Mouse (Mus musculus): Measurements from ENCODE around the gene Cd63. TPM values are rescaled to one million over a fixed set of nuclear protein-coding genes. Genes with fewer than 3 reads are reported as not detected.
A peak's percentile ranks its signal among the peaks of the same experiment; 100 is the strongest.

Gene Cd63
- 10 to 100 TPM; 59.5 to 64.6 TPM for total RNA-seq (2021)

DNA sequence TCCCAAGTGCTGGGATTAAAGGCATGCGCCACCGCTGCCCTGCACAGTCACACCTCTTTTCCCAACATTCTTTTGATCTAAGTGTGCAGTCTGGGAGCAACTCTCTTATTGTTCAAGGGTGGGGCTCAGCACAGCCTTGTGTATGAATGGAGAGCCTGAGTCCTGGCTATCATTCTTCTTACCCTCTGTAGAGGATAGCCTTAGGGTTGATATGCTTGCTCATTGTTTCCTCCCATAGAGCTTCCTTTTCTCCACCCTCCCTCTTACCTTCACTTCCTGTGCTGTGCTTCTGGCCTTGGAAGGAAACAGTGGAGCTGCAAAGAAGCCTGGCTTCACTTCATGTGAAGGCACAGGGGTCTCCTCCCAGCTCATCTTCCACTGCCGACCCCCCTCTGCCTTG is at the start of gene Cd63:
Gene Cd63, plus strand, starts transcription at position 292 of the 400 bp plus-strand sequence.
- DNase-seq (ENCODE audit: low spot score in 2 of 2), result no peak
- intact Hi-C loops (cut with DNase I), result no loop called here

GRCm38 (mm10) chr10:128861176-128861575 is 39.6 kb upstream of the Cd63 start:
- DNase-seq (ENCODE audit: low spot score in 2 of 2), result no peak
- intact Hi-C loops (cut with DNase I), result no loop called here

DNA sequence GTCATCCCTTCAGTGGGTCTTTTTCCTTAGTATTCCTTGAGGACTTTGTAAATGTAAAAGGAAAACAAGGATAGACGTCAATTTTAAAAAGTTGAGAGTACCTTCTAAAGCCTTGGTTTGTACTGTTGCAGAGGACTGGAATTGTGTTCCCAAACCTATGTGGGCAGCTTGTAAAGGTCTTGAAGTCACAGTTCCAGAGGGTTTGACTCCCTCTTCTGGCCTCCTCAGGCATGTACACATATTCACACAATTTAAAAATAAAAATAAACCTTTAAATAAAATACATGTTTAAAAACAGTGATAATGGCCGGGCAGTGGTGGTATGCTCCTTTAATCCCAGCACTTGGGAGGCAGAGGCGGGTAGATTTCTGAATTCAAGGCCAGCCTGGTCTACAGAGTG is 34.7 kb upstream of the Cd63 start:
- DNase-seq (ENCODE audit: low spot score in 2 of 2), result no peak
- intact Hi-C loops (cut with DNase I), result no loop called here

DNA sequence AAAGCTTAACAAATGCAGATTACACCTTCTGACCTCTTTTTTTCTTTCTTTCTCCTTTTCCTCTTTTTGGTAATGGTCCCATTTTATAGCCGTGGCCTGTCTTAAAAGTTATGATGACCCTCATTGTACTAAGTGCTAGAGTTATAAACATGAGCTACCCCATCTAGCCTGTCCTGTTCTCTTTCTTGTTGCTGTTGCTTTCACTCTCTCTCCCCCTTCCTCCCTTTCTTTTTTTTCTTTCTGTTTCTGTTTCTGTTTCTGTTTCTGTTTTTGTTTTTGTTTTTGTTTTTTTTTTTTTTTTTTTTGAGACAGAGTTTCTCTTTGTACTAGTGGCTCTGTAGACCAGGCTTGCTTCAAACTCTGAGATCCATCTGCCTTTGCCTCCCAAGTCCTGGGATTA is 34.3 kb upstream of the Cd63 start:
- DNase-seq (ENCODE audit: low spot score in 2 of 2), result no peak
- intact Hi-C loops (cut with DNase I), result no loop called here

DNA sequence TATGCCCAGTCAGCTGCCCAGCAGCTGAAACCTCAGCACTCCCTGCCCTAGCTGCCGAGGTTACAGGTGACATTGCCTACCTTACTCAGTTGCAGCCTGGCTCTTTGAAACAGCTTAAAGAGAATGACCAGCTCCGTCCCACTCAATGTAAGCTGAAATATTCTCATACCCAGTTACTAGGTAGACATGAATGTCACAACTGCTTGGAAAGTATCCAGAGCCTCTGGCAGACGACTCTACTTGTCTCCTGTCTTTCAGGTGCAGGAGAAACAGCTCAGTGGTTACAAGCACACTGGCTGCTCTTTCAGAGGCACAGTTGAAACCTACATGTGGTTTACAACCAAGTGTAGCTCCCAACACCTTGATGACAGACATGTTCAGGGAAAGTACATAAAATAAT is 30.4 kb upstream of the Cd63 start:
- intact Hi-C loops (cut with DNase I), result no loop called here
- no peak for DNase-seq (ENCODE audit: low spot score in 2 of 2)

DNA sequence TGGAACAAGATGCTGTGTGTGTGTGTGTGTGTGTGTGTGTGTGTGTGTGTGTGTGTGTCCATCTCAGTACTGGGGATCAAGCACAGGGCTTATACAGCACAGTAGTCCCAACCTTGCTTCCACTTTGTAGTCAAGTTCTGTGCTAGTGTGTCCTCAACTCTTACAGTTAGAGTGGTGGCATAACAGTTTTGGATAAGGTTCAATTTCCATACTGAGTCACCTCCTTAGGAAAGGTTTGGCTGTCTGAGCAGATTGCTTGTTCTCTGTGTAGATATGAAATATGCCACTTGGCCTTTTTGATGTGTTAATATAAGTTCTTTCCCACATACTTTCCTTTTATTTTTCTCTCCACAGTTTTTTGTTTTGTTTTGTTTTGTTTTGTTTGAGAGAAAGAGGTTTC is 22.5 kb upstream of the Cd63 start:
- intact Hi-C loops (cut with DNase I), result no loop called here
- DNase-seq (ENCODE audit: low spot score in 2 of 2), result no peak

- intact Hi-C loops (cut with DNase I), result no loop called here
- no peak for DNase-seq (ENCODE audit: low spot score in 2 of 2)
These were observed 22.0 kb upstream of the Cd63 start for GRCm38 (mm10) chr10:128878811-128879210.

- intact Hi-C loops (cut with DNase I), result no loop called here
- DNase-seq (ENCODE audit: low spot score in 2 of 2), result no peak
These were observed 18.7 kb upstream of the Cd63 start for GRCm38 (mm10) chr10:128882067-128882466.

- intact Hi-C loops (cut with DNase I), result no loop called here
These were observed 11.6 kb upstream of the Cd63 start for GRCm38 (mm10) chr10:128888941-128889827.

GRCm38 (mm10) chr10:128889846-128890245 is 10.9 kb upstream of the Cd63 start:
- DNase-seq (ENCODE audit: low spot score in 2 of 2), result no peak
- intact Hi-C loops (cut with DNase I), result loop anchor here (5.0 kb wide), 1 partner anchor 153 kb away; no protein-coding TSS in a partner anchor

More at GRCm38 (mm10) chr10:128888941-128889827, 11.6 kb upstream of the Cd63 start:
- no peak for DNase-seq (ENCODE audit: low spot score in 2 of 2)

DNA sequence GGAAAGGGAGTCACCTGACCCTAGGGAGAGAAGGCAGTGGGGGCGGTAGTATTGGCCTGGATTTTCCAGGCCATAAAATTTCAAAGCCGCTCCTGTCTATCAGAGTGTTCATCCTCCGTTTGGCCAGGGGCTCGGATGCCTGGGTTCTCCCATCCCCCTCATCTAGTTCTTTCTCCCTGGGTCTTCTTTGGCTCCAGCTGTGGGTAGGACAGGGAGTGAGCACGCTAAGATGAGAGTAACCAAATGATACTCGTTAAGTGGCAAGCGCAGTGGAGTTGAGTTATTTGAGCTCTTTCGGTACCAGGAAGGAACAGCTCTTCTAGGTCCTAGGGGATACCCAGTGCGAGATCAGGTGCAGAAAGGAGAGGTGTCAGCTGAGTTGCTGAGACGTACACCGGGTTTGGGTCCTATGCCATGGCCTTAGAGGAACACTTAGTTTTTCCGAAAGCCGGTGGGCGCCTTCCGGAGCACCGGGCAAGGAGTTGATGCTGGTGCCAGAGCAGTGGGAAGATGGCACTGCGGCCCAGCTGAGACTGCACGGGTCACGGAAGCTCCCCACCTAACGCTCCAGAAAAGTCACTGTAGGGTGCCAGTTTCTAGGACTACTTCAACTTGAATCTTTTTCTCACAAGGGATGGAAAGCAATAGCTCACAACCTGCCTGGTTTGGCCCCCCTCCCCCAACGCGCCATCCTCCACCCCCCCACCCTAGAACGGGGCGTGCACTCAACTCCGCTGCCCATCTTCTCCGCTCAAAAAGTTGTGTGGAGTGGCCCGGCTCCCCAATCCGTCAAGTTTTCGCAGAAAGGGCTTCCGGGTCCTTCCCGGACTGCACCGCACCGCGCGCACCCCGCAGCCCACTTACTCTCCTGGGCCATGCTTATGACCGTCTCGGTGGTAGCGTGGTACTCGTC is 10.2 kb upstream of the Cd63 start:
- intact Hi-C loops (cut with DNase I), result loop anchor here (5.0 kb wide), 1 partner anchor 153 kb away; no protein-coding TSS in a partner anchor
- no peak for DNase-seq (ENCODE audit: low spot score in 2 of 2)

- intact Hi-C loops (cut with DNase I), result loop anchor here (5.0 kb wide), 1 partner anchor 154 kb away; no protein-coding TSS in a partner anchor
- DNase-seq (ENCODE audit: low spot score in 2 of 2), result peak; percentile 30 to 31
These were observed 9.3 kb upstream of the Cd63 start, which contains the start of gene Gdf11 for GRCm38 (mm10) chr10:128891296-128892094. Gdf11 (minus strand) TSS chr10:128891718.

GRCm38 (mm10) chr10:128892246-128892645 is 8.5 kb upstream of the Cd63 start:
- intact Hi-C loops (cut with DNase I), result loop anchor here (5.0 kb wide), 1 partner anchor 155 kb away; no protein-coding TSS in a partner anchor
- DNase-seq (ENCODE audit: low spot score in 2 of 2), result no peak

DNA sequence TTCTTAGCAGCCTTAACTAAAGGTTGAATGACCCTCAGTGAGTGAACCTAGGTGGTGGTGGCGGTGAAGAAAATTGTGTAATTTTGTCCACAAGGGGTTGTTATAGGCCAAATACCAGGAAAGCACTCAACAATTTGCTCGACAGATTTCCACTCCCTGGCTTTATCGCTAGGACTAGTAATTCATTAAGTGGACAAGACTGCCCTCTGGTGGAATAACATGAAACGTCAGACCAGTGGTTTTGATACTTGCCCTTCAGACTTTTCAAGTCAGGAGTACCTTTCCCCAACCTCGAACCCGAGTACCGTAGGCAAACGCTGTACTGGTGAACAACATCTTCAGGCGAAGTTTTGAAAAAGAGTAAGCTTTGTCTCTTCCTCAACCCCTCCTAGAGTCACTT is 5.4 kb upstream of the Cd63 start:
- intact Hi-C loops (cut with DNase I), result loop anchor here (1.0 to 5.0 kb wide), 2 partner anchors 50 to 82 kb away; no protein-coding TSS in a partner anchor

DNA sequence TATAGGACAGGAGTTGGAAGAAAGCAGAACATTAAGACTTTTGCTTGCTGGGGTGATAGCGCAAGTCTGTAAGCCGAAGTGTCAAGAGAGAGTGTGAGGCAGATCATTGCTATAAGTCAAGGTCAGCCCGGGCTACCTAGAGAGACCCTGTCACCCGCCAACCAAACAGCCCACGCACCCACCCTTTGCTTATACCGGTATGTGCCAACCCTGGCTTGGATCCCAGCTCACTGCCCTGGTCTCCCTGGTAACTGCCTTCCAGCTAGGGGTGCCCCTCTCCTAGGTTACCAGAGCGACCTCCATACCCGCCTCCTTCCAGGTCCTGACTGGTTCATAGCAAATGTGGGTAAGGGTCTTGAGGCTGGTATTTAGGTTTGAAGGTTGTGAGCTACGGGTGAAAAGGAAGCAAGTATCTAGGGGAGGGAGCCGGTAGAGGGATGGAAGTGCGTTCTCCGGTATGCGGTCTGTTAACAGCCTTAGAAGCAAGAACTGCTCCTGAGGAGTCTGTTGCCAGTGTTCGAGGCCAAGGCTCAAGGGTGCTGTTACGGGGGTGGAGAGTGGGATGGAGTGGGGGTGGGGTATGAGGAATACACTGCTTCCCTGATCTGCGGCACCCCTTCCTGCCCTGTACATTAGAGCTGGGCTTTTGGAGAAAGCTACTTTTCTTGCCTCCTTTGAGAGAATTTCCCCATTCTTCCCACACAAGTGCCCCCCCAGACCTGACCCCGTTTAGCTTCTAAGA is 4.7 kb upstream of the Cd63 start:
- no peak for DNase-seq (ENCODE audit: low spot score in 2 of 2)
- intact Hi-C loops (cut with DNase I), result loop anchor here (1.0 to 5.0 kb wide), 2 partner anchors 51 to 81 kb away; no protein-coding TSS in a partner anchor

More for the DNA sequence above, 5.4 kb upstream of the Cd63 start:
- peak; percentile 54 to 65 for DNase-seq (ENCODE audit: low spot score in 2 of 2)

- intact Hi-C loops (cut with DNase I), result loop anchor here (5.0 kb wide), 1 partner anchor 80 kb away; no protein-coding TSS in a partner anchor
- DNase-seq (ENCODE audit: low spot score in 2 of 2), result no peak
These were observed 4.0 kb upstream of the Cd63 start for GRCm38 (mm10) chr10:128896807-128897206.

DNA sequence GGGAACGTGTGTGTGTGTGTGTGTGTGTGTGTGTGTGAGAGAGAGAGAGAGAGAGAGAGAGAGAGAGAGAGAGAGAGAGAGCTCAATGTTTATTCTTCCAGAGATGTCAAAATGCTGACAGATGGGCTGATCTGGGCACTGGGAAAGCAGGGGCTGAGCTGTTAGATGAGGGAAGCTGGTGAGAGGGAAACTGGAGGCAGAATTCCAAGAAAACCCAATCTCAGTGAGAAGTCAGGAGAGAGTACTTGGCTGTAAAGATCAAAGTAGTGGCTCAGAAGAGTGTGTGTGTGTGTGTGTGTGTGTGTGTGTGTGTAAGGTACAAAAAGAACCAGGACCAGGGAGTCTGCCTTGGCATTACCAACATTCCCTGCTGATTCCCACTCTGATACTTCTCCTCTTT is 3.3 kb upstream of the Cd63 start:
- no peak for DNase-seq (ENCODE audit: low spot score in 2 of 2)
- intact Hi-C loops (cut with DNase I), result loop anchor here (5.0 kb wide), 1 partner anchor 80 kb away; no protein-coding TSS in a partner anchor

All from left cerebral cortex, postnatal 36 days (tissue).